Mouse (Mus musculus) c-Kit-positive CD71-positive TER-119-negative erythroid progenitor cells, embryonic 14.5 days (primary cell): ENCODE data around the gene Sdc1.

ENCODE experiments used
- DNase-seq: peaks from one replicate; pipeline ENCODE4 v3.0.0-alpha.2; 2013; ENCODE audit warnings: low read depth

Gene Sdc1

DNA sequence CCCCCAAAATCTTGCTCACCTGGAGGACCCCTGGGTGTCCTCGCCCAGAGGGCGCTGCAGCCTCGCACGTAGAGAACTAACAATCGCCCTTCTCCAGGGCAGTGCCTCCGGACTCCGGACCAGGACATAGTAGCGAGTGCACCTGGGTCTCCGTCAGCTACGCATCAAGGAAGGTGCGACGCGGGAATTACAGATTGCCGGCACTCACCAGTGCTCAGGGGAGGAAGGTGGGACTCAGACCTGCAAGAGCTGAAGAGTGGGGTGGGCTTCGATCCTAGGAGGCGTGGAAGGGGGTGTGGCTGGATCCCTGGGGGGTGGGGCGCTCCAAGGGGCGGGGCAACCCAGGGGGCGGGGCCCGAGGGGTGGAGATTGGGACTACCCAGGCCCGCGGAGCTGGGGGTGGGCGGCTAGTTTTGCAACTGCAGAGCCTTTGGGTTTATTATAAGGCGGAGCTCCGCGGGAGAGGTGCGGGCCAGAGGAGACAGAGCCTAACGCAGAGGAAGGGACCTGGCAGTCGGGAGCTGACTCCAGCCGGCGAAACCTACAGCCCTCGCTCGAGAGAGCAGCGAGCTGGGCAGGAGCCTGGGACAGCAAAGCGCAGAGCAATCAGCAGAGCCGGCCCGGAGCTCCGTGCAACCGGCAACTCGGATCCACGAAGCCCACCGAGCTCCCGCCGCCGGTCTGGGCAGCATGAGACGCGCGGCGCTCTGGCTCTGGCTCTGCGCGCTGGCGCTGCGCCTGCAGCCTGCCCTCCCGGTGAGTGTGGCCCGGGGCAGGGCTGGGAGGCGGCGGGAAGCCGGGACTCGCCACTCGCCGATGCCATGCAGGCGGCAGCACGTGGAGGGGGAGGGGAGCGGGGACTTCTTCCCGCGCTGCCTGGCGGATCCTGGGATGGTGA, at the start of gene Sdc1:
Sdc1 (plus strand) TSS at position 378 of the 898 bp plus-strand sequence.
- DNase-seq: peak; percentile 37

DNA sequence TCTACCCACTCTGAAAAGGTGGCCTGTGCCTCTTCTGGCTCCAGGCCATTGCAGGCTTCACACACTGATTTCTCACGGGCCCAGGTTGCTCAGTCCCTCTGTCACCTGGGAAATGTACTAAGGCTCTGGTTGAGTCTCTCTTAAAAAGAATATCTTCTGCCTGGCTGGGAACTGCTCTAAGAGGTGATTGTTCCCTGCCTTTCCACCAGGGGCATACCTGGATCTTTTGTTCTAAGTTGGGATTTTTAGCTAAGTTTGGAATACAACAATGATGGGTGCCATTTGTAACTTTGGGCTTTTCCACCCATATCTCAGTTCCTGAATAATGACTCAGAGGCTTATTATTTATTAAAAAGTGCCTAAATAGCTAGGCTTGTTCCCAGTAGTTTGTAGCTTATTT, 44.2 kb upstream of the Sdc1 start:
- no peak for DNase-seq

DNA sequence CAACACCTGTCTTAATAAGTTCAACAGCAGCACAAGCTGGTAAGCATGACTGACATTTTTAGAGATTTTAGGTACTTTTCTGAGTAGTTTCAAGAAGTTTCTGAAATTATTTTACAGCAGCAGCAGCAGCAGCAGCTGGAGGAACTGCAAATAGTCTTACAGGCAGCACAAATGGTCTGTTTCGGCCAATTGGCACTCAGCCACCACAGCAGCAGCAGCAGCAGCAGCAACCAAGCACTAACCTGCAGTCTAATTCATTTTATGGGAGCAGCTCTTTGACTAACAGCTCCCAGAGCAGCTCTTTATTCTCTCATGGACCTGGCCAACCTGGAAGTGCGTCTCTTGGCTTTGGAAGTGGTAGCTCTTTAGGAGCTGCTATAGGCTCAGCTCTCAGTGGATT, 42.4 kb upstream of the Sdc1 start:
- no peak for DNase-seq

DNA sequence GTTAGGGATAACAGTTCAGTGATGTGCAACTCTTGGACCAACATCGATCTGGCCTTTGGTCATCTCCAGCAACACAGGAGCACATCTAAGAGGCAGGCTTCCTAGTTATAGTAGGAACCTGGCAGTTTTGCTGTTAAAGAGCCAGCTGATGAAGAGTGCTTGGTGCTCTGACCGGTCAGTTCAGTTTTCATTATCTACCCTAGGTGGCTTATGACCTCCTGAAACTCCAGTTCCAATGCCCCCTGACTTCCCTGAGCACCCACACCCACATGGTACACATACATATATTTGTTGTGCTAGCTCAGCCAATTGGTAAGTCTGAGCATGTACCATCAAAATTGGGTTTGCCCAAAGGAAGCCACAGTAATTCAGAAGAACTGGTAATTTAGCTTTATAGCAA, 17.5 kb upstream of the Sdc1 start:
- DNase-seq: no peak

DNA sequence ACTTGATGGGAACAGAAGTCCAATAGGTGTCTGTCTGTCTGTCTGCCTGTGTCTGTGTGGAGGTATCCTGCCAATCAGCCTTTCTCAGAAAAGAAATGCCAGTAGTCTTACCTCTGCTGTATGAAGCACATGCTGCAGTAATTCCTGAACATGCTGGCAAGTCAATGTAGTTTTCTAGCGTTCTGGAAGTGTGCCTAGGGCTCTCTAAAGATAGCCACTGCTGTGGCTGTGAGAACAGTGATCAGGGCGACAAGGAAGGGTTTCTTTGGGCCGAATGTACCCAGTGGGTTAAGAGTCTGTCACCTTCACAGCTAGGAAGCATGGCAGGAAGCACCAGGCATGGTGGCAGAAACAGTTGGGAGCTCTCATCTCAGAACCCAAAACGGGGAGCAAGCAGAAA, 17.0 kb upstream of the Sdc1 start:
- no peak for DNase-seq

DNA sequence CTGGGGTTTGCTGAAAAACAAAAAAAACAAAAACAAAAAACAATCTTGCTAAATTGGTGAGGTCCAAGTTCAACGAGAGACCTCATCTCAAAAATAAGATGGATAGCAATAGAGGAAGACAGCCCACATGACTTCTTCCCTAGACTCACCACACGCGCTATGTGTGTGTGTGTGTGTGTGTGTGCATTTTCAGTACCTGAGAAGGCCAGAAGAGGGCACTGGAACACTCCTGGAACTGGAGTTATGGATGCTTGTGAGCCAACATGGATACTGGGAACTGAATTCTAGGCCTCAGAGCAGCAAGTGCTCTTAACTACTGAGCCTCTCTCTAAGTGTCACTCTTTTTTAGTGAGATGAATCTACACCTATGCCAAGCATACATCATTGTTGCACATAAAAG, 13.1 kb upstream of the Sdc1 start:
- DNase-seq: no peak

DNA sequence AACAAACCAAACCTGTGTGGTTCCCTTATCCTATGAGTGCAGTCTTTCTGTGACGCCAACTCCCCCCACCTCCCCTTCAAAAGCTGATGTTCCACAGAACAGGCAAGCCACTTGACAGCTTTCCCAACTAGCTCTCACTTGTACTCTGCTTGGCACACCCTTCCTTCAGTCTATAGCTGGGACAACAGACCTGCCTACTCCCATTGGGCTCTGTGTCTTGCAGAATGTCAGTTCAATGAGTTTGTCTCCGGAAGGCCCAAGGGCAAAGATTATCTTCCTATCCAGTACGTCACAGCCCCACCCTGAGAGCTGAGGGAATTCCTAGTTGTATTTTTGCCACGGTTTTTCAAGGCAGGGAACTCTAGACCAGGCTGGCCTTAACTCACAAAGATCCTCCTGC, 12.0 kb upstream of the Sdc1 start:
- no peak for DNase-seq

DNA sequence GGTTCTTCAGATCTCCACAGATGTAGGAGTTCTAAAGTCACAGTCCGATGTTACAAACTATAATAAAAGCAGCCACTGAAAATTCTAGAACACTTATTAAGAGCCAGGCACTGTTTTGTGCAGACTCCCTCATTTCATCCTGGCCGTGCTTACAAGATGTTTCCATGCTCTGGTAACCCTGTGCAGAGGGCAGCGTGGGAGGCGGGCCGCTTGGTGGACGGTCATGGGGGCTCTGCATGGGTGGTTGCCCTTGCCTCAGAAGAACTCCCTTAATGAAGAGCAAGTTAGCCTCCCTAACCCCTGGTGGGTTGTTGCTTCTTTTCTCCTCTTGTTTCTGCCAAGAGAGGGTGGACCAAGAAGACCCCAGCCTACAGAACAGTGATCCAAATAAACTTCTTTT, 11.3 kb upstream of the Sdc1 start:
- DNase-seq: no peak

DNA sequence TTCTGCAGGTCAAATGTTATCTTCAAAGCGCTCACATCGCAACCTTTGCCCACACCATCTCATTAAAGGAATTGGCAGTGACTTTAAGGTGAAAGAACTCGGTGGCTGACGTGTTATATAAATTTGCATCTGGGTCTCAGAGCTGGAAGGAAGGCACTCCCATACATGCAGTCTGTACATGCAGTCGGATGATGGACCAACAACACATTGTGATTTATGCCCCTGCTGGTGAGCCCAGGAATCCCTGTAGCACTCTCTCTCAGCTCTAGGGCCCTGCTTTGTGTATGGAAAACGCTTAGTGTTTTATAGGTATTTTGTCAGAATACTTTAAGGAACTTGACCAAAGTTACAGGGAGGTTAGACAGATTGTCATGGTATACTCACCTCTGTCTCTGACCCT, 10.6 kb upstream of the Sdc1 start:
- no peak for DNase-seq

DNA sequence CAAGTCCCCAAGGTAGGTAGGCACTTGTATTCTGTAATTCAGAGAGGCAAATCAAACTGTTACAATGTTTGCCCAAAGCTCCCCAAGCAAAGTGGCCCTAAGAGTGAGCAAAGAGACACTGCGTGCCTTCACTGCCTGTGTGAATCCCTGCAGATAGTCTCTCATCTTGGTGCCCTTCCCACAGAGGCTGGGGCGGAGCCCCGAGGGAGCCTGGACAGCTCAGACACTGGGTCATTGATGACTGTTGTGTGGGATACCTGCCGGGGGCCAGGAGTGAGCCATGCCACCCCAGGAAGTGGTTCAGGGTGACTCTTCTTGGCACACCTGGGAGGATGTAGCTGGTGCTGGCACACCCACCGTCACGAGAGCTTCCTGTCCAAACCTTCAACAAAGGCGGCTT, 10.1 kb upstream of the Sdc1 start:
- no peak for DNase-seq

DNA sequence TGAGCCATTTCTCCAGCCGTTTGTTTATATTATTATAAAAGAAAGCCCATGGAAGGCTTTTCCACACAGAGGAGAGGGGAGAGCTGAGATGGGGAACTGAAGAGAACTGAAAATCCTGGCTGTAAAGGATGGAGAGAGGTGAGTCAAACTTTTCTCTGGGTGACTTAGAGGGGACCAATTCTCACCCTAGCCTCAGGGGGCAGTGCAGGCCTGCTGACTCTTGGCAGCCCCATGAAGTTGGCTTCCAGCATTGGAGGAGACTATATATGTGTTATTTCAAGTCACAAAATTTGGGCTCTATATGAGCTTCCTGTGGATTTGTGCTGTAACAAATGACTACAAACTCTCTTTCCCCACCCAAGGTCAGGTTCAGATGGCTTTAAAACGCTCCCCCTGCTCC, 8.5 kb upstream of the Sdc1 start:
- DNase-seq: no peak

DNA sequence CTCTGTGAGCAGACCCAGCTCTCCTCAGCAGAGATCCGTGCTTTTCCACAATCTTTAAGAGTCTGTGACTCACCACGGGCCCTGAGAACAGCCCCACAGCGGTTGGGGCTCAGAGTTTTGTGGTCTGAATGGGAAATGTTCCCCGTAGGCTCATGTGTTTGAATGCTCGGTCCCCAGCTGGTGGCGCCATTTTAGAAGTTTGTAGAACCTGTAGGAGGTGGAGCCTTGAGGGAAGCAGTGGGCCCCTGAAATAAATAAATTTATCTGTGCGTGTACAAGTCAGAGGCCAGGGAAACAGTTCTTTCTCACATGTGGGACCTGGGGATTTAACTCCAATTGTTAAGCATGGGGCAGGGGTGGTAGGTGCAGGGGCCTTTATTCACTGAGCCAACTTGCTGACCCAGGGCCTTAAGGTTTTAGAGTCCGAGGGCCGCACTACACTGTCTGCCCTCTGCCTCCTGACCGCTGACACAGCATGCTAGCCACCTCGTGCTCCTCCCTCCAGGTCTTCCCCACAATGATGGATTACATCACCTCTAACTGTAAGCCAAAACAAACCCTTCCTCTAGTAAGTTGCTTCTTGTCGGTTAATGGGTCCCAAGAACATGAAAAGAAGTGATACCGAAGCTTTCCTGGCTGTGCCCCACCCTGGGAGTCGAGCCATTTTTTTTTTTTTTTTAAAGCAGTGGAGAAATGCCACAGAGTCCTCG, 6.7 kb upstream of the Sdc1 start:
- DNase-seq: no peak

DNA sequence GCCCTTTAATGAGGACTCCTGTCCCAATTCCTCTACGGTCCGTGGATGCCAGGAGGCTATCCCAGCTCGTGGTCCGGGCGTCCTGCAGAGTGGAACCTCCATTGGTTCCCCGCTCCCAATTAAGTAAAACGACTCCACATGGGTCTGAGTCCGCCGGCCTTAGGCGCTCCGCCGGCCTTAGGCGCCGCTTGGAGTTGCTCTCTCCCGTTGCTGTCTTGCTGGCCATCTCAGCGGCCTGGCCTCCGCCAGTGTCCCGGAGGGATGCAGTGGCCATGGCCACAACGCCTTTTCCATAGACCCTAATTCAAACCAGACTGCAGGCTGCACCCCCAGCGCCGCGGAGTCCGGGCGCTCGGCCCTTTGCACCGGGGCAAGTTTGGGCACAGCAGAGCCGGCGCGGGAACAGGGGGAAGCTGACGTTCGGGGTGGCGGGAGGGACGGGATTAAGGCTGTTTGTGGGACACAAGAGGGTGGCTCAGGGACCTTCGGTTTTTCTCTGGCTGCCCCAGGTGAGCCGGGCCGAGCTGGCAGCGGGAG, 789 bp downstream of the Sdc1 start:
- DNase-seq: no peak

DNA sequence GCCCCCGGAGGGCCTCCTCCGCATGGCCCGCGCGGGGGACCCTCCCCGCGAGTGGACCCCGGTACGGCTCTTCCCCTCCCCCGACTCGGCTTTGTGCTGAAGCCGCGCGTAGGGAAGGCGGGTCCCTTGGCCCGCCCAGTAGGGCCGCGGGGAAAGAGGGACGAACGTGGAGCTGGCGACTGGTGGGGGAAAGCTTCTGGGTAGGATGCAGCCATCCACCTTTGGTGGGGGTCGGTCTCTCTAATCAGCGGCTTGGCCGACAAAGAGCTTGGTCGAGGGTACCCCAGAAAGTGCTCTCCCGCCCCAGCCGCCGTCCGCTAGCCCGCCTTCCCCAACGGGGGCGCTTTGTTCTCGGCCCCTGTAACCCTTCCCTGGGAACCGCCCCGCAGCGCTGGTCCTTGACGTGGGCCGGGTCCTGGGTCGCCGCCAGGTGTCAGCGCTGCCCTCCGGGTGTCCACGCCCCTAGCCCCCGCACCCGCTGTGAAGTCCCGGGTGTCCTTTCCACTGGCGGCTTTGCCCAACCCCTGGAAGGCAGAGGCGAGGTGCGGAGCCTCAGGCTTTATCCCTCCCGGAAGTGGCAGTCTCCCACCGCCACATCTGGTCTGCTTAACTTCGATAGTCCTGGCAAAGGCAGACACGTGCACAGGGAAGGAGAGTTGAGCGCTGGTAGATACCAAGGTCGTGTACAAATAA, 1.5 kb downstream of the Sdc1 start:
- no peak for DNase-seq

DNA sequence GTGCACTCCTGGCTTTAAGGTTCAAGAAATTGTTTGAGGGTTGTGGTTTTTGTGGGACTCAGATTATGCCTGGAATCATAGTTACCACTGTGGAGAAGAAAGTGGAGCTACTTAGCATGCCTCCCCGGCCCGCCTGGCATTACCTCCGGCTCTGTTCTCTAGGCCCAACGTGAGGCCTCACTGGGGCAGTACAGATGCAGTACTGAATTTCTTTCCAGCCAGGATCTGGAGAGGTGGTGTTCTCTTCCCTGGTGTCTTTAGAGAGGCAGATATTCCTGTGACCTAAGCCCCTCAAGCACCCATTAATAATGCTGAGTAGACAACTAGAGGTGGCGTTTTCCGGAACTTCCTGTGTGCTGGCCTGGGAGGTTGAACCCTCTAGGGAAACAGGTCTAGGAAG, 2.2 kb downstream of the Sdc1 start:
- DNase-seq: no peak

DNA sequence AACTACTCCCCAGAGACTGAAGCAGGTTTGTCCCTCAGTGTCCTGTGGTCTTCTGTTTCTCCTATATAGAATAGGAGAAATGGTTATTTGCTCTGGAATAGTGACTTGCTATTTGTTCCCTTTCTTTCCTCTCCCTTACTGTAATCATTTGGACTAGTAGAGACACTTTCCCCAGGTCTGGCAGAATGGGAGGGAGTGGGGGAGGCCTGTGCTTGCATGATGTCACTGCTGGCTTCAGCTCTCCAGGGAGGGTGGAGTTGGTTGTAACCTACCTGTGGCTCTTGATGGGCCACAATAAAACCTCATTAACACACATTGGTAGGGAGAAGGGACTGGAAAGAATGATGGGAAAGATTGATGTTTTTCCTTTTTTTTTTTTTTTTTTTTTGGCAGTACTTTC, 3.1 kb downstream of the Sdc1 start:
- DNase-seq: no peak

DNA sequence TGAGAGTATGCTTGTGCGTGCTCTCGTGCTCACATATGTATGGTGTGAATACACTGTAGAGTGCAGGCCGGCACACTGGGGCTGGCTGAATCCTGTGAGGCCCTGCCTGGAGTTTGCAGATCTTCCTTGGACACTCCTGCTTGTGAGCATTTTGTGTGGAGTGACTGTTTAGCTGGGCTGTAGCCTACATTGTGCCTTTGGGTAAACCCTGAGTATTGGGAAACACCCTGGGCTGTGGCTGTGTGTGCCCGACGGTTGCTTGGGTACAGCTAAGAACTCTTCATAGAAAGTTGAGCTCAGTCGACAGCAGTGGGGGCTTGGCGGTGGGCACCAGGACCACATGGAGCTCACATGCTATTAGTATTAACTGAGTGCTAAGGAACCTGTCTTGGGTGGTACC, 5.1 kb downstream of the Sdc1 start:
- no peak for DNase-seq

DNA sequence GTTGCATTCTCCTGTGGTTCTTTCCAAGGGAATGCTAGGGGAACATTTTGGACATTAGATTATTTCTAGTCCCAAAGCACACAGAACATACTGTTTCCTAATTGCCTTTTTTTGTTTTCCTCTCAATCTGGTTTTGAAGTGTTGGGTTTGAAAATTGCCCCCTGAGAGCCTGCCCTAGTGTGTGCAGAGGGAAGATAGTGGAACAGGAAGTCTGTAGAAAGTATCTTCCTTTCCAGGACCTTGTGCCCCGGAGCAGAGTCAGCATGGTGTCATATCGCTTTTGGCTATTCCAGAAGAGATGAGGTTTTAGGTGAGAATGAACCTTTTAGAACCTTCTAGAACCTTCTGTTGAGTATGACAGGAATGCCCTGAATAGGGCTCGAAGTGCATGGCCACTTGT, 5.6 kb downstream of the Sdc1 start:
- no peak for DNase-seq

DNA sequence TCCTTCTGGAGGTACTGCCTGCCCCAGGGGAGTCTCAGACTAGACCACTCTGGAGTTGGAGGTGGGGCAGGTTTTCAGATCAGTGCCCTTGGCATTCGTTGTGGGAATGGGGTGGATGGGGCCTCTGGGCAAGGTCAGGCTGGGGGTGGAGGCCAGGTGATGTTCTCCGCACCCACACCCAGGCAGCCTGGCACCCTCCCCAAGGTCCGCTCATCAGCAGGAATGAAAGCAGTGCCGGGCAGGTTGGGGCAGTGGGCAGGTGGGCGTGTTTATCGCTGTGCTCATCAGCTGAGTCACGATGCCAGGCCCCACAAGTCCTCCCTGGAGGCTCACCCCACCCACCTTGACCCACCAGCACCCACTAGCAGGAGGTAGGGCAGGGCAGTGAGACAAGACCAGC, 7.0 kb downstream of the Sdc1 start:
- DNase-seq: no peak

DNA sequence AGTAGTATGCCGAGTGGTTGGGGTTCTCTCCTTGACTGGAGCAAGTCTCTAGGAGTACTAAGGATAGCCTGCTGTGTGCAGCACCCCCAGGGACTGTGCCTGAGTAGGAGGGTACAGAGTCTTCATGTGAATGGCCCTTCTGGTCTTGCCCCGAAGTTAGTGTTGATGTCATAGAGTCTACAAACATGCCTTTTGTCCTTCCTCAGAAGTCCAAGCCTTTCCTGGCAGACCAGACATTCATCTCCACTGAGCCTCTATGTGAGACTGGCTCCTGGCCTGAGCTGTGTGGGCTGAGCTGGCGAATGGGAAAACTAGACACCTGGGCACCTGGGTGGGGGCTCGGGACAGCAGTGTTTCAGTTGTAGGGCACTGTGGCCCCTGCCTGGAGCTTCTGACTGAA, 8.7 kb downstream of the Sdc1 start:
- no peak for DNase-seq

DNA sequence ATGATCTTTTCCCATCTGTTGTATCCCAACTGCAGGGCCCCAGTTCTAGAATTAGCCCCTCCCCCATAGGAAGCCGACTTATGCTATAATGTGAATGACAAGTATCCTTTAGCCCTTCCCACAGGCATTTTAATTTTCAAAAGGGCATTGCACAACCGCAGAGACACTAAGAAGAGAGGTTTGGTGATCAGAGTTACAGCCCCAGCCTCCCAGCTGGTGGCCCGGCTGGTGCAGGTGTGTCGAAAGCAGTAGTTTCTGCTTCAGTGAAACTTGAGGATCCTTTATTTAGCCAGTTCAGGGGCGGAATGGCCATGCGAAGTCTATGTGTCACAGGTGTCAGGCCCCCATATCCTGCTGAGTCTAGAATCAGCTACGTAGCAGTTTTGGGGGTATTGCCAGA, 10.0 kb downstream of the Sdc1 start:
- no peak for DNase-seq

DNA sequence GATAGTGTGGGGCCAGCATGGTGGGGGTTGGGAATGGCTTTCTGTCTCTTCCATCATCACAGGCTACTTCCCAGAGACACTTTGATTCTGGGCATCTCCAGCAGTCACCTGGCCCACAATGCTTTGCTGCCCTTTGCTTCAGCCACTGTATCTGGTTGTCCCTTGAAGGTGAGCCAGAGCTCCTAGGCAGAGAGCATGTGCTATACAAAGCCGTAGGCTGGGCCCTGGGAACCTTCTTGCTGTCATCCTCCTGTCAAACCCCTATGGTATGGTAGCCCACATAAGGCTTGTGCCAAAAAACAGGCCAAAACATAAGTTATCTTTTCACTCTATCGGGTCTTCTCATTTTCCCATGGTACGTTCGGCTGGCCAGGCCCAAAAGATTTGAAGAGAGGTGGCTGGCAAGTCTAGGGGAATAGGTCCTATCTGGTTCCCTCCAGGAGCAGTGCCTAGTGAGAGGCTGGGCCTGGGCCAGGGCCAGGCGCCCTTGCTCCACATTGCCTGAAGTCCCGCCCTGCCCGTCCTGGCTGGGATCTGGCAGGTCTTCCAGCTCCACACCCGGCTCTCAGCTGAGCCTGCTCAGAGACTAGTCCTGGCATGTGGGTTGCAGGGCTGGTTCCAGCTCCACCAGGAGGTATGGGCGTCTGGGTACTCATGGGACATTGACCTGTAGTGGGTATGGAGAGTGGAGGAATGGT, 10.7 kb downstream of the Sdc1 start:
- no peak for DNase-seq
